In the genomic region with DNA sequence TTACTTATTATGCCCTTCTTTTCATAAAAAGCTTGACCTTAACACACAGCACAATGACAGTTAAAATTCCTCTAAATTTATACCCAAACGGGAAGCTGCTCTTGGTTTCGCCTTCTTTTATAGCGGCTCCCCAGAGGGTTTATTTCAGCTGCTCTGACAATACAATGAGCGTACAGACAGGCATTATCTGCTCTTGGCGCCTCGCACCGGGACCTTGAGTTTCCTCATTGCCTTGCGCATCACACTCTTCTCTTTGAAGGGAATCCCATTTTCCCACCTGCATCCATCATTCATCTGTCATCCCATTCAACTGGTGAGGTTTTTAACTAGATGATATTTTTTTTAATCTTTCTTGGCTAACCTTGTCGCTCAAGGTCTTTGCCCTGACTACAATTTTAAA, we compare ENCODE assay signal across 11 mouse cellular contexts.
A peak's percentile ranks its signal among the peaks of the same experiment; 100 is the strongest.
DNase-seq lines count a peak whose midpoint lies in the region; ATAC-seq lines count a peak whose summit lies in the region.
"Had no signal": no experiment of that assay in that cellular context is flagged by ENCODE, and none has a peak within 500 bp of the region (broad histone marks: within the 10 kb centered on the region; RNA-seq: fewer than 3 reads in every experiment).

No protein-coding gene starts in this region.

- H3K9ac ChIP-seq in hindbrain, embryonic 15.5 days, result no peak overlapping the region
- H3K9ac ChIP-seq in neural tube, embryonic 14.5 days (replicated peaks; ENCODE audit: low read depth, low read length), result no peak overlapping the region

- H3K9me3 ChIP-seq in hindbrain, embryonic 15.5 days, result no peaks in the 10 kb centered on the region
- no peaks in the 10 kb centered on the region for H3K9me3 ChIP-seq in neural tube, embryonic 14.5 days (ENCODE audit: control insufficient read depth, low read length)
- H3K9me3 ChIP-seq: embryonic facial prominence, embryonic 13.5 days; G1E had no signal

- peak overlapping the region; percentile 28; the same call in 1 of the 2 replicates for H3K4me3 ChIP-seq in hindbrain, embryonic 15.5 days
- no peak overlapping the region for H3K4me3 ChIP-seq in neural tube, embryonic 14.5 days (ENCODE audit: low read depth, low read length)

- H3K36me3 ChIP-seq in hindbrain, embryonic 15.5 days, result no peaks in the 10 kb centered on the region
- no peaks in the 10 kb centered on the region for H3K36me3 ChIP-seq in neural tube, embryonic 14.5 days (ENCODE audit: control insufficient read depth, insufficient read depth, low read length)
- H3K36me3 ChIP-seq: embryonic facial prominence, embryonic 13.5 days; G1E had no signal

- 0 out of 2 replicates have a peak overlapping the region, but pooled peaks have one; percentile 53 for H3K27ac ChIP-seq in hindbrain, embryonic 15.5 days (replicated peaks)
- H3K27ac ChIP-seq in neural tube, embryonic 14.5 days (ENCODE audit: low read depth, low read length), result no peak overlapping the region
- H3K27ac ChIP-seq: embryonic facial prominence, embryonic 13.5 days had no signal

- H3K4me1 ChIP-seq in hindbrain, embryonic 15.5 days (replicated peaks), result 0 out of 2 replicates have a peak, but pooled peaks cover 9% of the 10 kb centered on the region
- H3K4me1 ChIP-seq in neural tube, embryonic 14.5 days (ENCODE audit: control insufficient read depth, insufficient read depth, low read length), result 0 out of 2 replicates have a peak, but pooled peaks cover 3% of the 10 kb centered on the region

- H3K4me2 ChIP-seq in hindbrain, embryonic 15.5 days, result peak overlapping the region; percentile 50
- H3K4me2 ChIP-seq in neural tube, embryonic 14.5 days (ENCODE audit: low read depth, low read length), result peak overlapping the region; percentile 28

- peak; percentile 1 for DNase-seq in kidney, postnatal 14 days
- DNase-seq in kidney, postnatal 36 days, result no peak
- DNase-seq in embryo, embryonic 10 days (ENCODE audit: low spot score), result peak; percentile 39
- no peak for DNase-seq in gastrocnemius, postnatal 4 days (ENCODE audit: low spot score in 2 of 2)
- DNase-seq: spleen, adult 18-20 months; thymus, postnatal 25 days had no signal

- WGBS in hindbrain, embryonic 15.5 days, result 3% methylated on average over 9 of the region's 9 CpGs
- WGBS in neural tube, embryonic 14.5 days, result under 1% methylated on average over 9 of the region's 9 CpGs

- peak; percentile 78 for ATAC-seq in hindbrain, embryonic 15.5 days (ENCODE audit: low FRiP score, low read depth)
- ATAC-seq in neural tube, embryonic 14.5 days (ENCODE audit: low read depth), result peak; percentile 70; the same call in 1 of the 2 replicates
- no peak for ATAC-seq in frontal cortex, adult (ENCODE audit: low TSS enrichment)

- no peaks in the 10 kb centered on the region for H3K27me3 ChIP-seq in hindbrain, embryonic 15.5 days
- H3K27me3 ChIP-seq in neural tube, embryonic 14.5 days (ENCODE audit: control insufficient read depth, insufficient read depth, low read length), result no peaks in the 10 kb centered on the region

Comparison
In these comparisons a context has a peak if more than half of its experiments do, and no peak if none do; other contexts are left out.
1. DNase-seq: peak in kidney, postnatal 14 days (single experiment) and embryo, embryonic 10 days (single experiment); none in kidney, postnatal 36 days (0 of 2) and gastrocnemius, postnatal 4 days (0 of 2).